Mouse (Mus musculus): ENCODE measurements at regions not wholly inside any gene's neighbourhood (a gene's known extent, or its start where the extent isn't known, plus 50 kb on each side); places are given as distances from the start of the nearest gene placed in this dataset.
A peak's percentile ranks its signal among the peaks of the same experiment; 100 is the strongest.

GRCm38 (mm10) chr4:93225105-93225504 is 110.2 kb downstream of the Tusc1 start:
- peak; percentile 32 to 48 for DNase-seq (ENCODE audit: low spot score in 2 of 2)

- no peak for DNase-seq (ENCODE audit: low spot score in 2 of 2)
Measured at GRCm38 (mm10) chr4:93220747-93221146, 114.6 kb downstream of the Tusc1 start.

- no peak for DNase-seq (ENCODE audit: low spot score in 2 of 2)
Measured at GRCm38 (mm10) chr4:93208399-93208798, 126.9 kb downstream of the Tusc1 start.

GRCm38 (mm10) chr4:93199811-93200210 is 135.5 kb downstream of the Tusc1 start:
- DNase-seq (ENCODE audit: low spot score in 2 of 2): no peak

GRCm38 (mm10) chr4:93184332-93184731 is 151.0 kb downstream of the Tusc1 start:
- DNase-seq (ENCODE audit: low spot score in 2 of 2): no peak

Measured in right cerebral cortex, adult 2 months (tissue).